Mouse (Mus musculus) limb, embryonic 14.5 days (tissue): Measurements from ENCODE around the gene Speg. TPM values are rescaled to one million over a fixed set of nuclear protein-coding genes. Genes with fewer than 3 reads are reported as not detected.
A peak's percentile ranks its signal among the peaks of the same experiment; 100 is the strongest.

Experiments
- ATAC-seq: fragments of 200-750 bp; cut with Nextera tagmentation; 2 replicates; pipeline ENCODE4 v1.8.0; 2017; ENCODE audit warnings: low read depth, moderate number of reproducible peaks, moderate TSS enrichment; ENCODE audit not compliant: low FRiP score
- DNase-seq: peaks from one replicate; pipeline ENCODE4 v3.0.0-alpha.2; 2015; ENCODE audit warnings: low spot score
- H3K27ac ChIP-seq: fragments of 300-500 bp; sonication (generic); replicated peaks from 2 replicates; pipeline ENCODE4 v1.5.1; 2014; ENCODE audit warnings: low read depth, mild to moderate bottlenecking, low read length, moderate library complexity, mixed read lengths
- H3K27me3 ChIP-seq: fragments of 300-500 bp; sonication (generic); 2 replicates; pipeline ENCODE4 v1.6.1; 2014; ENCODE audit warnings: low read length, mixed read lengths; ENCODE audit not compliant: control insufficient read depth, insufficient read depth
- H3K36me3 ChIP-seq: fragments of 300-500 bp; sonication (generic); 2 replicates; pipeline ENCODE4 v1.6.1; 2014; ENCODE audit warnings: mild to moderate bottlenecking, low read length, moderate library complexity, mixed read lengths; ENCODE audit not compliant: control insufficient read depth, insufficient read depth
- H3K4me1 ChIP-seq: fragments of 300-500 bp; sonication (generic); 2 replicates; pipeline ENCODE4 v1.6.1; 2014; ENCODE audit warnings: antibody characterized with exemption, low read length, mixed read lengths; ENCODE audit not compliant: control insufficient read depth, insufficient read depth
- H3K4me2 ChIP-seq: fragments of 300-500 bp; sonication (generic); replicated peaks from 2 replicates; pipeline ENCODE4 v1.6.1; 2014; ENCODE audit warnings: low read depth, mild to moderate bottlenecking, low read length, moderate library complexity; ENCODE audit not compliant: severe bottlenecking
- H3K4me3 ChIP-seq: fragments of 300-500 bp; sonication (generic); replicated peaks from 2 replicates; pipeline ENCODE4 v1.5.1; 2014; ENCODE audit warnings: low read length
- H3K9ac ChIP-seq: fragments of 300-500 bp; sonication (generic); 2 replicates; pipeline ENCODE4 v1.6.1; 2014; ENCODE audit warnings: mild to moderate bottlenecking, low read depth, low read length, moderate library complexity; ENCODE audit not compliant: severe bottlenecking
- H3K9me3 ChIP-seq: fragments of 300-500 bp; sonication (generic); 2 replicates; pipeline ENCODE4 v1.6.1; 2016; ENCODE audit warnings: low read length; ENCODE audit not compliant: control insufficient read depth
- POLR2A ChIP-seq: fragments of 200-500 bp; IDR thresholded peaks from 2 replicates; pipeline ENCODE4 v1.8.0; 2012; ENCODE audit warnings: inconsistent platforms, mild to moderate bottlenecking, moderate library complexity, borderline replicate concordance; ENCODE audit not compliant: insufficient read depth, insufficient read length; ENCODE audit errors: extremely low read depth
- WGBS: fragments of 180-500 bp; shearing (Covaris S2); extraction: QIAGEN DNeasy Blood & Tissue Kit; methylation state at CpG from one replicate; pipeline ENCODE4 v1.1.7; 2014; 5-methylcytosine and 5-hydroxymethylcytosine counted together
- polyA plus RNA-seq, 2 experiments: library from polyadenylated mRNA; depleted of rRNA in 1 of 2; stranded (reverse) in 1 of 2; unstranded in 1 of 2; fragments of >200 nt; fragmentation: Nextera tagmentation in 1 of 2; extraction: Ambion mirVana in 1 of 2; gene quantifications; 2 replicates each; pipeline versions ENCODE4 v1.2.1 to v1.2.3; 2012 to 2014

Gene Speg
- polyA plus RNA-seq, 2 experiments = 15.3 to 77.9 TPM

DNA sequence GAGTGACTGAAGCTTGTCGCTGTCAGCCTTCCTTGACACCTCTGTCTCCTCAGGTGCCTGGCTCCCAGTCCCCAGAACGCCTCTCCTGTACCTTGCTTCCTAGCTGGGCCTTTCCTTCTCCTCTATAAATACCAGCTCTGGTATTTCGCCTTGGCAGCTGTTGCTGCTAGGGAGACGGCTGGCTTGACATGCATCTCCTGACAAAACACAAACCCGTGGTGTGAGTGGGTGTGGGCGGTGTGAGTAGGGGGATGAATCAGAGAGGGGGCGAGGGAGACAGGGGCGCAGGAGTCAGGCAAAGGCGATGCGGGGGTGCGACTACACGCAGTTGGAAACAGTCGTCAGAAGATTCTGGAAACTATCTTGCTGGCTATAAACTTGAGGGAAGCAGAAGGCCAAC, 15.8 kb upstream of the Speg start:
- no peak overlapping the region for H3K9ac ChIP-seq

DNA sequence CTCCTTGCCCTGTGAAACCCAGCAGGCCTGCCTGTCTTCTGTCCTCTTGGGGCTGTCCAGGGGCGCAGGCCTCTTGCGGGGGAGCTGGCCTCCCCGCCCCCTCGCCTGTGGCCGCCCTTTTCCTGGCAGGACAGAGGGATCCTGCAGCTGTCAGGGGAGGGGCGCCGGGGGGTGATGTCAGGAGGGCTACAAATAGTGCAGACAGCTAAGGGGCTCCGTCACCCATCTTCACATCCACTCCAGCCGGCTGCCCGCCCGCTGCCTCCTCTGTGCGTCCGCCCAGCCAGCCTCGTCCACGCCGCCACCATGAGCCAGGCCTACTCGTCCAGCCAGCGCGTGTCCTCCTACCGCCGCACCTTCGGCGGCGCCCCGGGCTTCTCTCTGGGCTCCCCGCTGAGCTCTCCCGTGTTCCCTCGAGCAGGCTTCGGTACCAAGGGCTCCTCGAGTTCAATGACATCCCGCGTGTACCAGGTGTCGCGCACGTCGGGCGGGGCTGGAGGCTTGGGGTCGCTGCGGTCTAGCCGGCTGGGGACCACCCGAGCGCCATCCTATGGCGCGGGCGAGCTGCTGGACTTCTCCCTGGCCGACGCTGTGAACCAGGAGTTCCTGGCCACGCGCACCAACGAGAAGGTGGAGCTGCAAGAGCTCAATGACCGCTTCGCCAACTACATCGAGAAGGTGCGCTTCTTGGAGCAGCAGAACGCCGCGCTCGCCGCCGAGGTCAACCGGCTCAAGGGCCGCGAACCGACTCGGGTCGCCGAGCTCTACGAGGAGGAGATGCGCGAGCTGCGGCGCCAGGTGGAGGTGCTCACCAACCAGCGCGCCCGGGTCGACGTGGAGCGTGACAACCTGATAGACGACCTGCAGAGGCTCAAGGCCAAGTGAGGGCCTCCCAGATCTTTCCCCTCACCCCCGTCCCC, 14.7 kb upstream of the Speg start, which contains the start of gene Des:
Gene Des, plus strand, starts transcription at position 218 of the 920 bp plus-strand sequence.
- ATAC-seq (peak; percentile 81), DNase-seq (no peak)
- Histone ChIP-seq H3K36me3 (no peaks in the 10 kb centered on the region), H3K27me3 (peaks cover 28% of the 10 kb centered on the region), H3K4me1 (peaks cover 20% of the 10 kb centered on the region), H3K27ac (0 out of 2 replicates have a peak within 1 kb of the TSS, but pooled peaks have one; percentile 38), H3K4me3 (peak within 1 kb of the TSS; percentile 37), H3K9me3 (no peaks in the 10 kb centered on the region), H3K9ac (peak within 1 kb of the TSS; percentile 49), H3K4me2 (peak within 1 kb of the TSS; percentile 61)
- no peak for TF ChIP-seq POLR2A
- whole genome bisulfite sequencing = 3% methylated on average over 76 of the region's 80 CpGs

More for the DNA sequence above, 15.8 kb upstream of the Speg start:
- no peak for TF ChIP-seq POLR2A
- H3K4me1 ChIP-seq = peaks cover 20% of the 10 kb centered on the region
- 55% methylated on average over 13 of the region's 13 CpGs for WGBS
- no peaks in the 10 kb centered on the region for H3K9me3 ChIP-seq
- no peak for DNase-seq
- H3K27me3 ChIP-seq = peaks cover 28% of the 10 kb centered on the region
- H3K27ac ChIP-seq = 0 out of 2 replicates have a peak overlapping the region, but pooled peaks have one; percentile 38
- no peak overlapping the region for H3K4me3 ChIP-seq
- H3K36me3 ChIP-seq = no peaks in the 10 kb centered on the region
- ATAC-seq = peak; percentile 27; the same call in 1 of the 2 replicates
- H3K4me2 ChIP-seq = no peak overlapping the region

DNA sequence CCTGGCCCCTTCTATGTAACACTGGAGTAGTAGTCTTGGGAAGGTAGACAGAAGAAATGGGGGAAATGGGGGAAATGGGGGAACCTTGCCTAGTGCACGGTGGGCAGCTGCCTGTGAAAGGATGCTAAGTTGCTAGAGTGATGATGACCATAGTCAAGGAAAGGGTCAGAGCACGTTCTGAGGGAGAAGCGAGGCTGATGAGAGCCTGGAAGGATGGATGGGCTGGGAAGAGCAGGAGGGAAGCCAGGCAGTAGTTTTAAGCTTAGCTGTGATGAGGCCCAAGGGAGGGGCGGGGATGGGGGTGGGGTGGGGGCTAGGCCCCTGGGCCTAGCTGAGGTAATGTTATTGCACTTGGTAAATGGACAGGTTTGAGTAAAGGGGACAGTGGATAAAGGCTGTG, 14.0 kb upstream of the Speg start:
- H3K27ac ChIP-seq = no peak overlapping the region
- H3K4me1 ChIP-seq = peaks cover 20% of the 10 kb centered on the region
- no peak for TF ChIP-seq POLR2A
- H3K36me3 ChIP-seq = no peaks in the 10 kb centered on the region
- ATAC-seq (no peak), DNase-seq (no peak)
- no peak overlapping the region for H3K9ac ChIP-seq
- peaks cover 28% of the 10 kb centered on the region for H3K27me3 ChIP-seq
- WGBS = 50% methylated on average over 4 of the region's 4 CpGs
- H3K9me3 ChIP-seq = no peaks in the 10 kb centered on the region
- H3K4me3 ChIP-seq = peak overlapping the region; percentile 37
- peak overlapping the region; percentile 61; the same call in 1 of the 2 replicates for H3K4me2 ChIP-seq

DNA sequence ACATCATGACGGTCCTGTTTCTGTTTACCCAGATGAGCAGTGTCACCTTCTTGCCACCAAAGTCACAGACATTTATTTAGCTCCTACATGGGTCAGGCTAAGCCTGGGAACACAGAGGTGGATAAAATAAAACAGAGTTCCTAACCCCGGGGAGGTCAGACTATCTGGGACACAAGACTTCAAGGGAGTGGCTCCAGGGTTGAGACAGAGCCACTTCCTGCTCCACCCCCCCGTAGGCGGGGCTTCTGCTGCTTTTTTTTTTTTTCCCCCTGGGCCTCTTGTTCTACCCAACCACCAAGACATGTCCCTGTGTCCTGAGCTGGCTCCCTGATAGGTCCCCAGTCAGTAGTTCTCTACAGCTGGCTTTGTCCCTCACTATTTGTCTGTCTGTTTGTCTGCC, 13.3 kb upstream of the Speg start:
- TF ChIP-seq POLR2A = no peak
- H3K4me1 ChIP-seq = peaks cover 20% of the 10 kb centered on the region
- WGBS = 34% methylated on average over 4 of the region's 4 CpGs
- no peak for DNase-seq
- no peaks in the 10 kb centered on the region for H3K9me3 ChIP-seq
- no peak for ATAC-seq
- no peak overlapping the region for H3K9ac ChIP-seq
- no peaks in the 10 kb centered on the region for H3K36me3 ChIP-seq
- H3K27ac ChIP-seq = no peak overlapping the region
- peaks cover 28% of the 10 kb centered on the region for H3K27me3 ChIP-seq
- no peak overlapping the region for H3K4me3 ChIP-seq
- 0 out of 2 replicates have a peak overlapping the region, but pooled peaks have one; percentile 61 for H3K4me2 ChIP-seq

DNA sequence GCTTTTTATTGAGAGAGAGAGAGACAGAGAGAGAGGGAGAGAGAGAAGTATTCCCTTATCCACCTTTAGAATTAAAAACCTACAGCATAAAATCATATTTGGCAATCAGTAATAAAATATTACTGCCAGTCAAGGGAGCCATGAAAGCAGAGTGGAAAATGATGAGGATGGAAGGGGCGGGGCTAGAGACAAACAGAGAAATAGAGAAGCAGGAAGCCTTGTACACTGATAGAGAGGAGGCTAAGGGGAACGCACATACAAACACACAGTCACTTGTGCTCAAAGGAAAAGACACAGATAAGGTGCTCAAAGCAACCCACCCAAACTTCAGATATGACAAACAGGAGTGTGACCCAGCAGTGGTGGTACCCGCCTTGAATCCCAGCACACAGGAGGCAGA, 11.2 kb upstream of the Speg start:
- Histone ChIP-seq H3K27ac (no peak overlapping the region), H3K27me3 (peaks cover 26% of the 10 kb centered on the region), H3K4me1 (peaks cover 20% of the 10 kb centered on the region), H3K9ac (no peak overlapping the region), H3K4me2 (no peak overlapping the region), H3K36me3 (no peaks in the 10 kb centered on the region), H3K4me3 (no peak overlapping the region), H3K9me3 (no peaks in the 10 kb centered on the region)
- ATAC-seq (no peak), DNase-seq (no peak)
- WGBS = 82% methylated on average over 3 of the region's 3 CpGs
- TF ChIP-seq POLR2A = no peak
